Mouse (Mus musculus) cerebellum, adult 9-11 months (tissue): ENCODE data around the gene Cops7a.

ENCODE experiments used
- DNase-seq: peaks from one replicate; pipeline ENCODE4 v3.0.0; 2022

The Cops7a gene

DNA sequence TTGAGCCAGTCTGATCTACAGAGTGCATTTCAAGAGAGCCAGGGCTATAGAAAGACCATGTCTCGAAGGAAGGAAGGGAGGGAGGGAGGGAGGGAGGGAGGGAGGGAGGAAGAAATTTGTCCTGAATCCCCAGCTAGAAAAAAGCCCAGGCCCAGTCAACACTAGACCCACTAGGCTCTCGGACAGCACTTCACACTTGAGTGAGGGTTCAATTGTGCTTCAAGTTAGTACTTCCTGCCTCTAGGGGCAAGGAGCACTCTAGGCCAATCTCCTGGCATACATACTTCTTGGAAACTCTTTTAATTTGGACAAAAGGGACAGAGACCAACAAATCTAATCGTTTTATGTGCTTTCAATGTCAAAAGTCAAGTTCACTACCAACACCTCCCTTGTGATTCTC is 7.2 kb downstream of the Cops7a start:
- no peak for DNase-seq

DNA sequence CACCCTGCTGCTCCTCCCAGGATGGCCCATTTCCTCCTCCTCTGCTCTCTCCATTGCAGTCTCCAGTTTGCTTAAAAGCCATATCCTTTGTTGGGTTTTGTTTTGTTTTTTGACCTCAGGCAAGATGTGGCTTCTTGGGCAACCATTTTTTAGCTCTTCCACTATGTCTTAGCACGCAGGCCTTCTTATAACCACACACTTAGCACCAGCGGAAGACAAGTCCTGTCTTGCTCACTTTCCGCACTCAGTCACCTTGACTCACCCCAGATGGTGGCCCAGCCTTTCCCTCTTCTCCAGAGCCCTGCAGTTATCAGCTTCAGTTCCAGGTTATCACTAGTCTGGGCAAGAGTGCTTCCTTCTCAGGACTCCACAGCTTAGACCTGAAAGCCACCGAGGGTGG is 10.1 kb downstream of the Cops7a start:
- no peak for DNase-seq

DNA sequence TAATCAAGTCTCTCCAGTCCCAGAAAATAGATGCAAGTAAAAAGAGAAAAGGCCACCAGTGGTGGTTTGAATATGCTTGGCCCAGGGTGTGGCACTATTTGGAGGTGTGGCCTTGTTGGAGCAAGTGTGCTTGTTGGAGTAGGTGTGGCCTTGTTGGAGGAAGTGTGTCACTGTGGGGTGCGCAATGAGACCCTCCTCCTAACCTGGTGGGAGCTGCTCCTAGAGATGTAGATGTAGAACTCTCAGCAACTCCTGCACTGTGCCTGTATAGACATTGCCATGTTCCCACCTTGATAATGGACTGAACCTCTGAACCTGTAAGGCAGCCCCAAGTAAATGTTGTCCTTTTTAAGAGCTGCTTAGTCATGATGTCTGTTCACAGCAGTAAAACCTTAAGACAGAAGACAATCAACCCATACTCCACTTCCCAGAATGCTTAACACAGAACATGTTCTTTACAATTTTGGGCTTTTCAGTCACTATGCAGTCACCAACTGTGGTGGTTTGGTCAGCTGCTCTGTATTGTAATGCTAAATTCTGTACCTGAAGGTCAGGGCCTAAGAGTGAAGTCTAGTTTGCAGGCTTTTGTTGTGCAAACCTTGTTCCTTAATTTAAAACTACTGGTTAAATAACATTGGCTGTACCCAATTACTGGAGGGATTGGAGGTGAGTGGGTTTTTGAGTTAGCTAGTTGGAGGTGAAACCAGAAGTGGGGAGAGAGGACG is 11.2 kb downstream of the Cops7a start:
- no peak for DNase-seq

DNA sequence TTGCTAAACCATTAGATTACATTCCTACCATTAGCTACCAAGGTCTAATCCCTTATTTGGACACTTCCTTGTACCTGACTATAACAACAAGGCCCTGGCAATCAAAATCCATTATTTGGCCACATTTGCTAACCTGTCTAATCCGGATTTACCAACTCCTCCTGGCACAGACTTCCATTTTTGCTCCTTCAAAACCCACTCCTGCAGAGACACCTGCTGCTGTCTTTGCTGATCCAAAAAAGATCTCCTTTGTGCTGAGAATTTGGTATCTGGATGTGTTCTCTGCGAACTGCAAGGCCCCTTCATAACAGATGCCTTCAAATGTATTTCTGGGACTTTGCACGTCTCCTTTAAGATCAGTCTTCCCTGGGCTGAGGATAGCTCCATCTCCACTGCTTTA is 21.8 kb downstream of the Cops7a start:
- DNase-seq: peak; percentile 74

DNA sequence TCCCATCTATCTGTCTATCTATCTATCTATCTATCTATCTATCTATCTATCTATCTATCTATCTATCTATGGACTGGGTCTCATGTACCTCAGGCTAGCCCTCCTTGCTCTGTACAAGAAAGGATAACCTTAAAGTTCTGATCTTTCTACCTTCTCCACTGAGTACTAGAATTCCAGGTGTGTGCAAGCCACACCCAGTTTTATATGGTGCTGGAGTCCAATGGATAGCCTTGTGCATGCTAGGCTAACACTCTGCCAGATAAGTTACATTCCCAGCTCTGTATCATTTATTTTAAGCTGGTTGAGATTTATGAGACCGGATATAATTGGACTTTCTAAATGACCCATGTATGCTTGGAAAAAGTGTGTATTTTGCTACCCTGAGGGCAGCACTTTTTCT is 23.7 kb downstream of the Cops7a start:
- no peak for DNase-seq

DNA sequence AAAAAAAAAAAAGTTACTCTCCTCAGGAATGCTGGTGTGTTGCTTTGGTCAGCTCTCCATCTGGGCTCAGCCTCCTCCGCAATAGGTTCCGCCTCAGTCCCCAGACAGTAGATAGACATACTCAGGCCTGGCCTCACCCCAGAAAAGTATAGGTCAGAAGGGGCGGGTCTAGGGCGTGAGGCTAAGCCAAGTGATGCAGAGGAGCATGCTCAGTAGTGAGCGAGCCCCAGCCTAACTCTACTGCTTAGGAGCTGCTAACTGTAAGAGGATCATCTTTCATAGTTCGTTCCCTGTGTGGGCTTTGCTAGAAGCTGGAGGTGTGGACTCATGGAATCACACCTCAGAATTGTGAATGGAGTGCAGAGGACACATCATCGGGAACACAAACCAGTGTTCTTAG is 26.8 kb downstream of the Cops7a start:
- no peak for DNase-seq

DNA sequence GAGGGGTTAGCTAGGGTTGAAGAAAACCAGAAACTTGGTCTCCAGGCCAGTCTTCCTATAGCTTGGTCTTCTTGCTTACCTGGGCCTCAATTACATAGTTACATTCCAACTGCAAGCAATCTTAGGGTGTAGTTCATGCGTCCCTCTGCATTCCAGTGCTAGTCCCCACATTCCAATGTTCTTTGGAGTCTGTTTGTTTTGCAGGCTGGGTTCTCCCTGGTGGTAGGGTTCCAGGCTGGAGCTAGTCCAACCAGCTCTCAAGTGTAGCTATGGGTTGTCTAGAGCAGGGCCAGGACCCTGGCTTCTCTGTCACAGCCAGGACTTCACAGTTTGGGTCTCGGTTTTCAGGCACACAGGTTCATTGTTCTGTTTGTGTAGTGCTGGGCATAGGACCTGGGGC is 27.8 kb downstream of the Cops7a start:
- no peak for DNase-seq

DNA sequence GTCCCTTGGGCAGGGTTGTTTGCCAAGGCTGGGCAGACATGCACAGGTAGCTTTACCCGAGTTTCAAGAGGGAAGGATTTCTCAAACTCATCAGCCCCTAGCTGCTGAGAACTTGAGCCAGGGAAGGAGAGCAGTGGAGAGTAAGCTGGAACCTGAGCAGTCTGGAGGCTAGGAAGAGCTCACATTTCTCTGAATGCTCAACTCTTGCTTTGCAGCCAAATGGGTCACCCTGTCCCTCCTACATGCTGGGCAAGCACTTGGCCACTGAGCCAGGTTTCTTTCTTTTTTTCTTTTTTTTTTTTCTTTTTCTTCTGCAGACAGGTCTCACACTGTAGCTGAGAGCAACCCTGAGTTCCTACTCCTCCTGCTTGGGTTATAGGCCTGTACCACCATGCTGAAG is 28.7 kb downstream of the Cops7a start:
- DNase-seq: peak; percentile 69

DNA sequence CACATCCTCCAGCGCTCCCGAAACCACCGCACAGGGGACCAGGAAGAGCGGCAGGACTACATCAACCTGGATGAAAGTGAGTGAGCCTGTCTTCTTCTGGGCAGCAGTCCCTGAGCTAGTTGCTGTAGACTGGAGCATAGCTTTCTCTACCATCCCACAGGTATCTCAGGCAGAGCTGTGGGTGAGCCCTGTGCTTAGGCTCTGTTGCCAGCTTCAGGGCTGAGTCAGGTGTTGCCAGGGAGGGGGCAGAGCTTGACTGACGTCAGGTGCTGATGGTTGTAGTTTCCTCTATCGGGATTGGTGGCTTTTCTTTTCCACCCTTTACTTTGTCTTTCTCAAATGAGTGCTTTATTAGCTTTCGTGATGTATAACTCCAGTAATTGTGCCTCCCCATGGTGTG is 30.7 kb downstream of the Cops7a start:
- no peak for DNase-seq

DNA sequence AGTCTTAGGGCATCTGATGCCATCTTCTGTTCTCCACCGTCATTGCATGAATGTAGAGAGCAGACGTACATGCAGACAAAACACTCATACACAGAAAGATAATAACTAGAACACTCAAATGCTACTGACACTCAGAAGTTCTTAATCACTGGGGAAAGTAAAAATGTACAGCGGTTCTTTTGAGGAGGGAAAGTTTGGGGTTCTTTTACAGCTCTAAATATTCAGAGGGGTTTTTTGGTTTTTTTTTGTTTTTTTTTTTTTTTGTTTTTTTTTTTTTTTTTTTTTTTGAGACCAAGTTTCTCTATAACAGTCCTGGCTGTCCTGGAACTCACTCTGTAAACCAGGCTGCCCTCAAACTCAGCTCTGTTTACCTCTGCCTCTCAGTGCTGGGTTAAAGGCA is 32.2 kb downstream of the Cops7a start:
- no peak for DNase-seq

DNA sequence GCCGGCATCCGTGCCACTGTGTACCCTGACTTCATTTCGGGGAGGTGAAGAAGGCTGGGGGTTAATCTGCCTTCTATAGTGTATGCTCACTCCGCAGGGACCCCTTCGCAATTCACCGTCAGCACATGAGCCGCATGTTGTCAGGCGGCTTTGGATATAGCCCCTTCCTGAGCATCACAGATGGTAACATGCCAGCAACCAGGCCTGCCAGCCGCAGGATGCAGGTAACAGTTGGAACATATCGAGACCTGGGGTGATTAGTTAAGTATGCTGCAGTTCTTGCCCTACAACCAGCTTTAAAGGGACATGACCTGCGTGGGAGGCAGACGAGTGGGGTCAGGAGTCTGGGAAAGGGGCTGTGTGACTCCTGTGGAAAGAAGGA is 33.0 kb downstream of the Cops7a start:
- DNase-seq: peak; percentile 71

DNA sequence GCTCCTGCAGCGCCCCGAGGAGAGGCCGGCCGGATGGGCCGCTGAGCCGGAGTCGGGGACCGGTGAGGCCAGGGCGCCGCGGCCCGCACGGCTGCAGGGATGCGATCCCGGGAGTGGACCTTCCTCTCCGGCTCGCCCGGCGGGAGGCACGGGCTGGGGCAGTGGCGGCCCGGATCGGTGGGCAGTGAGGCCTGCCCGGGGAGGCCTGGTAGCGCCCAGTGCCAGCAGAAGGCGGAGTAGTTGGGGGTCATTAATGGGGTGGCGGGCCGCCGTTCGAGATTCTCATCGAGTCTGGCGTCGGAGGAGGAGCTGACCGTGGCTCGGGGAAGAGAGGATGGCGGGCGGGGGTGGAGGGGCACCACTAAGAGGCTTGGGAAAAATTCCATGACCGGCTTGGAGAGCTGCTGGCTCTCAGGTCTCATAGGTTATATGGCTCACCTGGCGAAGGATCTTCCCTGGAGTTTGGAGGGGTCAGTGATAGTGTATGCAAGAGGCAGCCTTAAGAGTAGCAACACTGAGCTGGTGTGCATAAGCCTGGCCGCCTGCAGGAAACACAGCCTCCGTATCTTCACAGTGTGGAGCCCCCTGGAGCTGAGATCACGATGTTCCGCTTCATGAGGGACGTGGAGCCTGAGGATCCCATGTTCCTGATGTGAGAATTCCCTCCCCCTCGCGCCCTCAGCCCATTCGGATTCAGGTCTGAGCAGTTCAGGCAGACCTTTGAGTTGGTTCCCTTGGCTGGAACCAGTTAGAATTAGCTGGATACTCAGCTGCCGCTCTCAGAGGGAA is 33.6 kb downstream of the Cops7a start:
- DNase-seq: no peak

DNA sequence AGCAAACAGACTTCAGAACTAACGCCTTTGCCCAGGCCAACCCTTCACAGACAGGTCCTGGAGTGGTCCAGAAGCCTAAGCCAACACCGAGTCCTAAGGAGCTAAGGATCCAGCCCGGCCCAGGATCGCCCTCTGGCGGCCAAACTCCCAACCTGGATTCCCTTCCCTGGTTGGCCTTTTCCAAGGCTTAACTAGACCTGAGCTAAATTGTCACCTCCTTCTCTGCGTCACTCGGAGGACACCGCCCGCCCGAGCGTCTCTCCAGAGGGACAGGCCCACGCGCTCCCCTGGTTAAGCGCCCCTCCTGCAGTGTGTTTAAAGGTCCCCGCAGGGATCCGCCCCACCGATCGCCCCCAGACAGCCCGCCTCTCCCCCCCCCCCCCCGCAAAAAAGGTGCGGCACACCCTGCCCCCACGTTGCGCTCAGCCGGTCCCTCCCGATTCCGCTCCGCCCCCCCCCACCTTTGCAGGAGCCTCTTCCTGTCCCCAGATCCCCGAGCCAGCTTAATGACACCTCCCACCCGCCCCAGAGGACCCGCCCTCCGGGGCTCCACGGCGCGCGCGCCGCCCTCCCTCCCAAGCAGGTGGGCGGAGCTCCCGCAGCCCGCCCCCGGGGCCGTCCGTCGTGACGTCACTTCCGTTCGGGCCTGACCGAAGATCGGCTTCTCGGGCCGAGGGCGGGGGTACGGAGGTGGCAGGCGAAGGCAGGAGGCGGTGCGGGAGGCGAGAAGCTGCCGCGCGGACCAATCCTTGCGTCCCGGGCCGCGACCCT is 34.4 kb downstream of the Cops7a start, which contains the start of gene Mlf2:
Mlf2 (plus strand) TSS at position 633 of the 771 bp plus-strand sequence.
- peak; percentile 99 for DNase-seq

DNA sequence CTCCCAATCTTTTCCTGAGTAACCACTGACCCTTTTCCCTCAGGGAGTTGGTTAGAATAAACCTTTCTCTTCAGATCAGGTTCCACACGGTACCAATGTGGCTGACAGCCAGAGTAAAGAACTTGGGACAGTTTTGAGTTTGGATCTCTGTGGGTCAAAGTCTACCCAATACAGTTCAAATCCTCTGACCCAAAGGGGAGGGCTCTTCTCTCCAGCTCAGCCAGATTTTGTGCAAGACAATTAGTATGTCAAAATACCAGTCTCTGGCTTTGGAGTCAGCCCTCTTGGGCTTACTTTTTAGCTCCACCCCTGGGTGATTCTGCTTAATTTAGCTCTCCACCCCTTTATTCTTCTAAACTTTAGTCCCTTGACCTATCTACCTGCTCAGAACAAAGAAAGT is 35.1 kb downstream of the Cops7a start:
- peak; percentile 72 for DNase-seq

DNA sequence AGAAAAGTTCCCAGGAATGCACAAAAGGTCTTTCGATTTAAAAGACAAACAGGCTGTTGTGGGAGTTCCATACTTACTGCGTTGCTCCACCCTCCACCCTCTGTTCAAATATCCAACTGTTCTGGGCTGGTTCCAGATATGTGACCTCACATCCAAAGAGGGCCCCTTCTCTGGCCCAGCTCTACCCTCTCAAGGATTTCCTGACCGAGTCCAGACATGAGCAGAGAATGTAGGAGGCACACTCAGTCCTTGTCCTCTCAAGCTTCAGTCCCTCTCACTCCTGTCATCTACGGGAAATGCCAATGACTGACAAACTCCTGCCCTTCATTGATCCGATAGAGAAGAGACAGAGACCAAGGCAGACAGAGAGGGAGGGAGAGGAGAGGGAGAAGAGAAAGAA is 39.4 kb downstream of the Cops7a start:
- DNase-seq: peak; percentile 22

DNA sequence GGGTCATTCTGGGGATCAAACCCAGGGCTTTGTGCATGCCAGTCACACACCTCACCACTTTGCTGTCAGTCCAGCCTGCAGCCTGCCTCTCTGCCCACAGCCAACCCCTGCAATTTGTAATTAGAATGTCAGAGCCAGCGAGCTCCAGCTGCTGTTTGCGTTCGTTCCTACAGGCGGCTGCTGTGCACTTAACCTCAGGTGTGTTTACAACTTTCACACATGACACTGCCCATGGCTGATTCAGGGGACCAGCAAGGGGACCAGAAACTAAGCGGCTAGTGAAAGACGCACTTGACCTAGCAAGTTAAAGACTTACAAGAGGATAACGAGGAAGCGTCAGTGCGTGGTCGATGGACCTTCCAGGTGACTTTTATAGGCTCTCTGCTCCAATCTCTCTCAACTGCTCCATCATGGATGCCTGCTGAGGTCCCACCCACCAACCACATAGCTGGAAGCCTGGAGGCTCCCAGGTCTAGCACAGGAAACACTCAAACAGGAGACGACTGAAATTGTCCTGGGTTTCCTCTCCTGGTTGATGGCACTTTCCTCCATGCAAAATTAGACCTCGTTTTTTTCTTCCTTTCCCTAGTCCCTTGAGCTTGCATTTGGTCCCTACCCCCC is 40.1 kb downstream of the Cops7a start:
- DNase-seq: peak; percentile 18

DNA sequence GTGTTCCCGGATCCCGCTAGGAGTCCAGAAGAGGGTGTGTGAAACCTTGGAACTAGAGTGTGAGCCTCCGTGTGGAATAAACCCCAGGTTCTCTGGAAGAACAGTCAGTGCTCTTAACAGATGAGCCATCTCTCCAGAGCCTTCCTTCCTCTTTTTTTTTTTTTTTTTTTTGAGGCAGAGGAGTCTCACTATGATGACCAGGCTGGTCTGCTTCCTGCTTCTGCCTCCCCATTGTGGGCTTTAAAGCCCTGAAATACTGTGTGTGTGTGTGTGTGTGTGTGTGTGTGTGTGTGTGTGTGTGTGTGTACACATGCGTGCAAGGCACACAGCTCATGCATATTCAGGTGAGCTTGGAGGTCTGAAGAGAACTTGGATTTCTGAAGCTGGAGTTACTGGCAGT is 43.8 kb downstream of the Cops7a start:
- peak; percentile 38 for DNase-seq

DNA sequence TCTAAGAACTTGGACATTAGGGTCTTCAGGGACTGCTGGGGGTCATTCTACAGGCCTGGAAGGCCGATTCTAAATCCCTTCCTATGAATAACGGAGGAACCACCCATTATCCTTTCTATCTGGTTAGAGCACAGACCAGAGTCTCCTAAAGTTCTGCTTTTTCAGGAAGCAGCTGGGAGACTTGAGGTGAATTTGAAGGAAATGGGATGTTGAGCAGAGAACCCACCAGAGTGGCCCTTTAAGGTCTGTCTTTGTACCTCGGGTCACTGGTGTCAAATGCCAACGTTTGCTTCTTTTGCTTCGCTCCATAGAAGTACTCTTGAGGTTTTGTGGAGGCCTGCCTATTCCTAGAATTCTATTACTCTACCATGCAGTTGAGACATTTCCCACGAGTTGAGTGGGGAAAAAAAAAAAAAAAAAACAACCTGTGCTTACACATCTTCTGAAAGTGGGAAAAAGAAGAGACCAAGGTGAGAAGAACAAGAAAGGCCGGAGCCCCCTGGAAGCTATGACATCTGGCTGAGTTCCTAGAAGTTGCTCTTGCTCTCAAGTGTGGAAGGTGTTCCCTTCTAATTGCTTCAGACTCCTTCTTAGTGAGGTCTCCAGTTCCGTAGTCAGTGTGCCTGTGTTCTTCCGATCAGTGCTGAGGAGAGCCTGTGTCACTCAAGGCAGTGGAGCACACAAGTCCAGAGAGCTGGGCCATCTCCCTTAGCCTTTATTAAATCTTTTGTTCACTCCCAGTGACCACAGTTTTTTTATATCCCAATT is 44.8 kb downstream of the Cops7a start:
- DNase-seq: peak; percentile 60

DNA sequence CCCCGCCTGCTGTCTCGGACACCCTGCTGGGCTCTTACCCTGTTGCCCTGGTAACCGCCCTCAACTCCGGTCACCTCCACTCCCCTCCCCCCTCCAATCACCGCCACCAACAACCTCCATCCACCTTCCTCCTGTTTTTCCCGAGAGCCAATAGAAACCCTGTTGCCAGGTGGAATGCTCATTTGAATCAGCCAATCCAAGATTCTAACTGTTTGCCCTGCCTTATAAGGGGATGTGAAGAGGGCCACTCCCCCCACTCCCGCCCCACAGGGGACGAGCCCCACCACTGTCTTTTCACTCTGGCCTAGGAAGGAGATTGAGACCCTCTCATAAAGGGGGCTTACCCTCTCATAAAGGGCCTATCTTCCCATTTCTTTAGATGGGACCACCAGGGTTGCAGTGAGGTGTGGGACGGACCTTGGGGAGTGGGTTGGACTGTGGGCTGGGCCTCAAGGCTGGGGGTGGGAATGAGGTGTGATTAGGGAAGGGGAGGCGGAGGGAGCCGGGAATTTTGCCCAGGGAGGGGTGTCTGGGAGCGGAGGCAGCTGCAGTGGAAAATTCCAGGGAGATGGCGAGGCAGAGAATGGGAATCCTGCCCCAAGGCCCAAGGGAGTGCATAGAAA is 45.5 kb downstream of the Cops7a start, which contains the start of gene Ptms:
Ptms (minus strand) TSS at position 409 of the 623 bp plus-strand sequence.
- peak; percentile 99 for DNase-seq

DNA sequence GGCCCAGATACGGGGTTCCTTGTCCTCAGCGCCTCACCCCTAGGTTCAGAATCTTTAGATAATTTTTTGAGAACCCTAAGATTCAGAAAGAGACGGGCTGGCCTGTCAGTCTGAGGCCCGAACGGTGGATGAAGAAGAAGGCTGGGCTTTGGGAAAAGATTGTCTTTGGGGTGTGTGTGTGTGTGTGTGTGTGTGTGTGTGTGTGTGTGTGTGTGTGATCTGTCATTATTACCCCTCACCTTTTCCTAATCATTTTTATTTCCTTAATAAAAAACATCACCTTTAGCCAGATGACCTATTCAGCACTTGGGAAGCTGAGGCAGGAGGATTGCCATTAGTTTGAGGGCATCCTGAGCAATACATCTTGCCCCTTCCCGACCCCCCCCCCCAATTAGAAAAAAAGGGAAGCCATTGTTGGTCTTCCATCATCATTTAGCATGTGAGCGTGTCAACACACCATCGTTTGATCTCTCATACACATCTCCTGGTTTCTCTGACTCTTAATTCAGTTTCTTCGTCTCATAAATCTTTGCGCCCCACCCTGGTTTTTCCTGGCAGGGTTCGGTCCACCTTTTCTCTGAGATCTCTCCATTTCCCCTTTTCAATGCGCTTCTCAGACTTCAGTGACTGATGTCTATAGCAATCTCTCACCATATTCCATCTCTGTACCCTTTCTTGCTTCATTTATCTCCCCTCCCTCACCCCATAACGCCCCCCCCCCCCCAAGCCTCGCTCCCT is 46.3 kb downstream of the Cops7a start:
- peak; percentile 46 for DNase-seq

DNA sequence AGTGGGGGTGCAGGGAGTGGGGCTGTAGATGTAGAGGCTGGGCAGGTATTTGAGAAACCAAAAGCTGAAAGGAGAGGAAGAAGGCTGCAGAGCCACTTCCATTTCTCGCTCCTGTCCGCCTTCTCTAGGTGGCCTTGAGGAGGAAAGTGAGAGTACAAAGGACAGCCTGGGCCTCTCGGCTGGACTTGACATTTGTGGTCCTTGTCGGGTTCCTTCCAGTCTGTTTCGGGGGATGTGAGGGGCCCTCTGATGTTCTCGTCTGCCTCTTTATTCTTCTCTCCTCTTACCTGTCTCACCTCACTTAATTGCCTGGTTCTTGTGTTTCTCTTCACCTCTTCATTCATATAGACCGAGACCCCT is 47.0 kb downstream of the Cops7a start:
- no peak for DNase-seq
